Mouse (Mus musculus) retina, adult 2 months (tissue): ENCODE data around the gene Dcaf4.

Source experiments
- DNase-seq: peaks from one replicate; pipeline ENCODE4 v3.0.0-alpha.2; 2012; ENCODE audit warnings: low read depth, low spot score

Gene Dcaf4

GRCm38 (mm10) chr12:83543997-83544396 is 23.7 kb downstream of the Dcaf4 start:
- no peak for DNase-seq

GRCm38 (mm10) chr12:83544791-83545190 is 24.5 kb downstream of the Dcaf4 start:
- DNase-seq, result no peak

GRCm38 (mm10) chr12:83551305-83551704 is 31.0 kb downstream of the Dcaf4 start:
- DNase-seq, result no peak

GRCm38 (mm10) chr12:83553816-83554215 is 33.5 kb downstream of the Dcaf4 start:
- no peak for DNase-seq

DNA sequence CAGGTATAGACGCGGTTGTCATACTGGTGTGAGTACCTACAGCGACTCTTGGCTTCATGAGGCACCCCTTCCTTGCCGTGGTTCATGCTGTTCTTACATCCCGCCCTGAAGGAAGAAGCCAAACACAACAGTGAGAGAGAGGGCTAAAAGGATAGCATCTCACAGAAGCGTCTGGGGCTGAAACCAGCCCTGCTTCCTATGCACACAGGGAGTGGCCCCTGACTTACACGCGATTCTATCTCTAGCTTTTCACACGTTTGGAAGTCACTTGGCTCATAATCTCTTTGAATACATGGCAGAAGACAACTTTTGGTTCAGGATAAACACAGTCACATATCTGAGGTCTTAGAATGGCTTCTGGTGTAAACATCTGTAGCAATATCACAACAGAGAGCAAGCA is 35.3 kb downstream of the Dcaf4 start:
- DNase-seq, result no peak

DNA sequence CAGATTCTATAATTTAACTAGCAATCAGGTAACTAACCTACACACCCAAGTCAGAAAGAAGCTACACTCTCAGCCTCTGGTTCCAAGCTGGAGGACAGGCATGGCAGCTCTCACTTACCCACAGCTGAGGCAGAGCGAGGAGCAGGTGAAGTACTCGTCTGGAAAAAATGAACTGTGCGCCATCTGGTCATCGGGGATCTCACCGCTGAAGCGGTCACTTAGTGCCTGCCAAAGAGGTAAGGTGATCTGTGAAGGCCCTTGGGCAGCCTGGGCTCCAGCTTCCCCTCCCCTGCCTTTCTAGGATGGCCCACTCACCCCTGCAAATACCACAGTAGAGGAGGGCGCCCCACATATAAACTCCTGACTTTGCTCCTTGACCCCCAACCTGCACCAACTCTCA is 38.2 kb downstream of the Dcaf4 start:
- no peak for DNase-seq

DNA sequence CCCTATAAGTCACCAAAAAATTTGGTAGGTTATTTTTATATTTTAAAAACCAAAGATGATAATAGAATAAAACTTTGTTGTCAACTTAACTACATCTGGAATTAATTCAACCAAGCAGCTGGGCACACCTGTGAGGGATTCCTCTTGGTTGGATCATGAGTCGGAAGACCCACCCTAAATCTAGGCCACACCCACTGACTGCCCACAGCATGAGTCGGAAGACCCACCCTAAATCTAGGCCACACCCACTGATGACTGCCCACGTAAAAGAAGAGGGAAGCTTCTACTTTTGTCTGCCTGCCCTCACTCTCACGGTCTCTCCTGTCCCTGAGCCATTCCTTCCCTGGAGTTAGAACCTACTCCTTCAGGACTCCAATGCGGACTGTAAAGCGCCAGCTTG is 39.9 kb downstream of the Dcaf4 start:
- DNase-seq, result no peak

GRCm38 (mm10) chr12:83562589-83562988 is 42.3 kb downstream of the Dcaf4 start:
- DNase-seq, result no peak

- no peak for DNase-seq
These were observed 49.6 kb downstream of the Dcaf4 start for GRCm38 (mm10) chr12:83569866-83570265.

- DNase-seq, result no peak
These were observed 52.5 kb downstream of the Dcaf4 start for GRCm38 (mm10) chr12:83572717-83573116.

DNA sequence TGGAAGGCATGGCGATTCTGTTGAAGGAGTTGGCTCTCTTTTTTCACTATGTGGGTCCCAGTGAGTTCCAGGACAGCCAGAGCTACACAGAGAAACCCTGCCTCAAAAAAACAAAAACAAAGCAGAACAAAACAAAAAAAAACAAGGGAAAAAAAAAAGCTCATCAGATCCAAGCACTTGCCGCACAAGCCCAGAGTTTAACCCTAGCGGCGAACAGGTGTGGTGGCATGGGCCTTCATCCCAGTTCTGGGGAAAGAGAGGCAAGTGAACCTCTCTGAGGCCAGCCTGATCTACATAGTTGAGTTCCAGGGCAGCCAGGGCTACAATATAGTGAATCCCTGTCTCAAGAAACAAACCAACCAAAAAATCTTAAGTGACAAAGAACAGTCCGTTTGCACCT is 57.2 kb downstream of the Dcaf4 start:
- DNase-seq, result no peak

- DNase-seq, result no peak
These were observed 58.1 kb downstream of the Dcaf4 start for GRCm38 (mm10) chr12:83578356-83578755.

DNA sequence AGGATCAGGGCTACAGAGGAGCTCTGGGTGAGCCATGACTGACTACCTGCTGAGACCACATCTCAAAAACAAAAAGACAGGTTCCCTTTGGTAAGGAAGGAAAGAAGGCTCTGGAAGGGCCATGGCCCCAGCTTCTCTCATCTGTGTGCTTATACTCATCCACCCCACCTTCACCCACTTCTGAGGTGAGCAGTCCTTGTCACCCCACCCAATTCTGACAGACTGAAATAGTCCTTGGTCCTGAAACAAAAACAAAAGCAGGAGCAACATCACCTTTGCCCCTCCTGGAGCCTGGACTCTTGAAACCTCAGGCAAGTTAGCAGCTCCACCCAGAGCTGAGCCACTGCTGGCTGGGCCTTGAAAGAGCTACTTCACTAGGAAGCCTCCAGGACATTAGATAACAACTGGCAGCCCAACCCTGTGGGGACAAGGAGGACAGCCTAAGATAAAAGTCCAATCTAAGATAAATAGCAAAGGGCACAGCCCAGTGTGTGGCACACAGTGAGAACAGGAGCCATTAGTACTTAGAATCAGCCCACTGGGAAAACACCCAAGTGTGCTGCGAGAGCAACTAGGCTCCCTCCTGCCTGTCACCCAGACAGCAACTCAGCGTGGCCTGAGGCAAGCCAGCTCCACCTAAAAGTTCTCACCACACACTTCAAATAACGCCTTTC is 58.8 kb downstream of the Dcaf4 start:
- no peak for DNase-seq

DNA sequence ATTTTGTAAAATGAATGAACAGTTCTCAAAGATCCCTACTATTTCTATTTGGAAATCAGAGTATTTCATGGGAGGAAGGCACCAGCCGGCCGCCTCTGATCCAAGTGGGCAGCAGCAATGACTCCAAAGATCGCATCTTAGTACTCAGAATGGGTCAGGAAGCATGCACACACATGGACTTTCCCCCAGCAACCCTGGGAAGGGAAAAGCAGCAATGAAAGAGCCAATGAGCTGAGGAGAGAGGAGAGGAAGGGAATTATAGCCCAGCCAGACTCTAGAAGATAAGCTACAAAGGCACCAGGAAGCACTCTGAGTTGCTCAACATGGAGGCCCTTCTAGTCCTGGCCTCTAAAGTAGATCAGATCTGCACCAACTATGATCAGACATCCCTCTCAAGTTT is 60.0 kb downstream of the Dcaf4 start:
- DNase-seq, result no peak

DNA sequence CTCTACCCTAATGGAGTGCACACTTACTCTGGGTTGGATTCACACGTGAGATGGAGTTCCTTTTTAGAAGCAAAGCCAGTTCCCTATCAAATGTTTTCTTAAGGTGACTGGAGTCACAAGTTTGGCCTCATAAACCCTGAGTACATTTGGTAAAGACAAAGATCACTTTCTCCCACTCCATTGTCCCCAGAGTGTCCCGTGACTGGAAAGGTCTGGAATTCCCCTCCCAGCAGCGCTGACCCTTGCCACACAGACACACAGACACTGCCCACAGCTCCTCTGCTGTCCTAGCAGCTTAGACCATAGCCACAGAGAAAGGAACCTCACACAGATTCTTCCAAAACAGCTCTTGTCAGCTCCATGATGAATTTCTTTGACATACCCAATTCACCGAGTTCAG is 61.8 kb downstream of the Dcaf4 start:
- DNase-seq, result no peak

DNA sequence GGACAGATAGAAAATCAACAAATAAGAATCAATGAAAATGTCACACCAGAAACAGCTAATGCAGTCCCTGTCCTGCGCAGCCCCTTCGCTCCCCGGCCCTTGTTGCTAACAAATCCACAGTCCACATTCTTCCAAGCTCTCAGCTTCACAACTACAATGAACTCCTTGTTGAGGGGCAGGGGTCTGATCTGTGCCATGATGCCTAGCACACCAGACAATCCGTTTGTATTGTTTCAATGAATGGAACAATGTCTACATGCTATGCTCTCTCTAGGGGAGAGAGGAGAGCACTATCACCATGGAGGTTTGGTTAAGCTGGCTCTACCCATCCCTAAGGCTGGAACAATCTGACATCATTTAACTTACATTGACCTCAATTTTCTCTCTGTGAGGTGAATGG is 62.5 kb downstream of the Dcaf4 start:
- no peak for DNase-seq

DNA sequence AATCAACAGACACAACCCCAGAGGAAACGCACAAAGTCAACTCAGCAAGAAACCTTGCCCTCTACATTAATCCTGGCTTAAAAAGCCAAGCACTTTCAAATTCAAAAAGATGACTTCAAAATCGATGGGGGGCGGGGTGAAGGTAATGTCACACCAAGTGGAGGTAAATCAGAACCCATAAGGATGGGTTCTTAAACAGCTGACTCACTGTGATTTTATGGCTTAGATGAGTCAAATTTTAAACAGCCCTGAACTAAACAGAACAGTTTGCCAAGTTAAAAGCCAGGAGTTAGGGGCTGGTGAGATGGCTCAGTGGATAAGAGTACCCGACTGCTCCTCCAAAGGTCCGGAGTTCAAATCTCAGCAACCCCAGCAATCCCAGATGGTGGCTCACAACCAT is 66.4 kb downstream of the Dcaf4 start:
- DNase-seq, result no peak
